Mouse (Mus musculus) liver, postnatal 0 days (tissue): ENCODE results near the gene Dclre1b.

Source experiments
- CTCF ChIP-seq: sonication (generic); IDR thresholded peaks from 2 replicates; pipeline ENCODE4 v1.5.1; 2016; ENCODE audit warnings: antibody characterized with exemption, low read depth
- EP300 ChIP-seq: IDR thresholded peaks from 2 replicates; pipeline ENCODE4 v1.6.1; 2016; ENCODE audit warnings: antibody characterized with exemption, low read depth, mild to moderate bottlenecking

- TF ChIP-seq CTCF (no peak), EP300 (no peak)
Observed at GRCm38 (mm10) chr3:103772846-103773245, 36.4 kb downstream of the Dclre1b start.
